Mouse (Mus musculus): ENCODE data around the gene Olfr652.

- TF ChIP-seq CTCF (IDR thresholded peaks at IDR 0.05; ENCODE audit: low read depth, low read length): no peak
- TF ChIP-seq POLR2A (IDR thresholded peaks at IDR 0.05; ENCODE audit: insufficient read depth, low read length): no peak
Measured at GRCm38 (mm10) chr7:104580846-104581245, 20.1 kb downstream of the Olfr652 start.
